Mouse (Mus musculus) spleen, embryonic (tissue): ENCODE results near the gene Map1lc3b.

Source experiments
- CTCF ChIA-PET: fragments of 350-600 bp; sonication (Branson Sonifier 250); formaldehyde crosslinking; loops from one replicate; lab custom pipeline; 2022; lab: Charles Lee

The Map1lc3b gene

GRCm38 (mm10) chr8:121590203-121591177 is at the start of gene Map1lc3b:
TSS of gene Map1lc3b (plus strand) at chr8:121590361.
- CTCF ChIA-PET = interaction anchor here (0.7 to 1.4 kb wide), 4 partner anchors 11 to 105 kb away, joined by 3 to 9 read pairs (median 3); partner anchors contain the start of gene Fbxo31

- CTCF ChIA-PET = no interaction called here
Measured at GRCm38 (mm10) chr8:121541862-121542261, 48.3 kb upstream of the Map1lc3b start.

GRCm38 (mm10) chr8:121542901-121543300 is 47.3 kb upstream of the Map1lc3b start:
- CTCF ChIA-PET = no interaction called here

GRCm38 (mm10) chr8:121544276-121544785 is 45.8 kb upstream of the Map1lc3b start, which contains the start of gene 1700018B08Rik:
TSS of gene 1700018B08Rik (minus strand) at chr8:121544320.
- CTCF ChIA-PET = no interaction called here

GRCm38 (mm10) chr8:121544936-121545335 is 45.2 kb upstream of the Map1lc3b start:
- CTCF ChIA-PET = no interaction called here

- CTCF ChIA-PET = interaction anchor here (0.6 to 0.7 kb wide), 4 partner anchors 43 to 693 kb away, joined by 3 to 7 read pairs (median 3); partner anchors contain the start of gene Map1lc3b
Measured at GRCm38 (mm10) chr8:121547132-121547531, 43.0 kb upstream of the Map1lc3b start.

GRCm38 (mm10) chr8:121550056-121550455 is 40.1 kb upstream of the Map1lc3b start:
- CTCF ChIA-PET = no interaction called here

- CTCF ChIA-PET = no interaction called here
Measured at GRCm38 (mm10) chr8:121551065-121551985, 38.8 kb upstream of the Map1lc3b start.

- CTCF ChIA-PET = no interaction called here
Measured at GRCm38 (mm10) chr8:121552506-121552905, 37.7 kb upstream of the Map1lc3b start.

GRCm38 (mm10) chr8:121553831-121554475 is 36.2 kb upstream of the Map1lc3b start:
- CTCF ChIA-PET = no interaction called here

- CTCF ChIA-PET = no interaction called here
Measured at GRCm38 (mm10) chr8:121557746-121558145, 32.4 kb upstream of the Map1lc3b start.

GRCm38 (mm10) chr8:121558538-121558937 is 31.6 kb upstream of the Map1lc3b start:
- CTCF ChIA-PET = no interaction called here

GRCm38 (mm10) chr8:121559801-121560200 is 30.4 kb upstream of the Map1lc3b start:
- CTCF ChIA-PET = no interaction called here

- CTCF ChIA-PET = no interaction called here
Measured at GRCm38 (mm10) chr8:121560432-121561100, 29.6 kb upstream of the Map1lc3b start.

GRCm38 (mm10) chr8:121561636-121562345 is 28.4 kb upstream of the Map1lc3b start:
- CTCF ChIA-PET = no interaction called here

- CTCF ChIA-PET = no interaction called here
Measured at GRCm38 (mm10) chr8:121562941-121563351, 27.2 kb upstream of the Map1lc3b start.

GRCm38 (mm10) chr8:121563701-121564100 is 26.5 kb upstream of the Map1lc3b start:
- CTCF ChIA-PET = no interaction called here

- CTCF ChIA-PET = no interaction called here
Measured at GRCm38 (mm10) chr8:121568321-121568720, 21.8 kb upstream of the Map1lc3b start.

- CTCF ChIA-PET = no interaction called here
Measured at GRCm38 (mm10) chr8:121570335-121570734, 19.8 kb upstream of the Map1lc3b start.

- CTCF ChIA-PET = no interaction called here
Measured at GRCm38 (mm10) chr8:121570801-121571200, 19.4 kb upstream of the Map1lc3b start.
